Mouse (Mus musculus) erythroblast, adult 5-6 weeks (primary cell): Measurements from ENCODE around the gene Nek1. TPM values are rescaled to one million over a fixed set of nuclear protein-coding genes. Genes with fewer than 3 reads are reported as not detected.
"Not testable (repeated sequence)": the region's sequence is repeated elsewhere in the genome, so short reads cannot be mapped to it uniquely, and the experiment has no call there.

ENCODE experiments used
- ATAC-seq: replicated peaks from 2 replicates; pipeline ENCODE4 v1.8.0; 2016; ENCODE audit warnings: moderate number of reproducible peaks, mild to moderate bottlenecking, moderate TSS enrichment, inconsistent platforms; ENCODE audit not compliant: poor library complexity, low FRiP score, severe bottlenecking
- total RNA-seq, 2 experiments: library from RNA; stranded (forward) in 1 of 2; stranded (reverse) in 1 of 2; fragments of 150-400 nt in 1 of 2; fragments of 200-764, 138-1000 nt in 1 of 2; gene quantifications; 2 replicates each; pipeline versions ENCODE4 v1.2.3 to v1.2.4; 2015 to 2017; ENCODE audit warnings: low replicate concordance in 2 of 2

Nek1 gene
- total RNA-seq, 2 experiments from 2014 or later, result 8.1 to 18.5 TPM

DNA sequence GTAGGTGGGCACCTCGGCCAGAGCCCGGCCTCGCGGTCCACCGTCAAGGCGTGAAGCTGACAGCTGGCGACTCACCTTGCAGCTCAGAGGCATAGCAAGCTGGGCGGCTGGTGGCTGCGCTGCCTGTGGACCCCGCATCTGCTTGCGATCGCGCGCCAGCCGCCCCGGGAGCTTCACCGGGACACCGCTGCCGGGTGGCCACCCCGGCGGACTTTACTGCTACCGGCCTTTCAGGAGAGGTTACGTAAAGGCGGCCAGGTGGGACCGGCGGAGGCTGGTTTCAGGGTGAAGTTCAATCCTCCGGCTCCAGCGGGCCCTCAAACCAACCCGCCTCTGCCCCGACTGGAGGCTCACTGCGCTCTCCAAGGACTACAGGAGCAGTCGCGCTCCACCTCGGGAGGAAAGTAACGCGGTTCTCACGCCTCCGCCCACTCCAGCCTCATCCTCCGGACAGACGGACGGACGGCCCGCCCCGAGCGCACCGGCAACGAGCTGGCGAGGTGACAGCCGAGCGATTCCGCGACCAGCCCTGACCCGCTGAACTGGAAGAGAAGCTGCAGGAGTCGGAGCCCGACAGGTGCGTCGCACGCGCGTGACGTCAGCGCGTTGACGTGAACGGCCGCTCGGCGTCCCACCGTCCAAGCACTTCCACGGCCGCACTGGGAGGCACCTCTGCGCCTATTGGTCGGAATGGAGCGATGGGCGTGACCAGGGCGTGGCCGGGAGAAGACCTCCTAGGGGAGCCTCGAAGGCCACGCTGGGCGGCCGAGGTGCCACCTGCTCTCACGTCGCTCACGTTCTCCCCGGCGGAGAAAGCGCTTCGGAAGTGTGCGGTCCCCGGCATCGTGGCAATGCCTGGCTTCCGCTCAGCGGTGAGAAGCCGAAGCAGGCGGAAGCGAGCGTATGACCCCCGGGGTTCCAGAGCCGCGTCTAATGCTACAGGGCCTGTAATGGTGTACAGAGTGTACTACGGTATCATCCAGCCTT, 10.0 kb upstream of the Nek1 start, which contains the start of gene Clcn3:
Gene Clcn3, minus strand, starts transcription at position 600 of the 987 bp plus-strand sequence.
- peak; percentile 90 for ATAC-seq

DNA sequence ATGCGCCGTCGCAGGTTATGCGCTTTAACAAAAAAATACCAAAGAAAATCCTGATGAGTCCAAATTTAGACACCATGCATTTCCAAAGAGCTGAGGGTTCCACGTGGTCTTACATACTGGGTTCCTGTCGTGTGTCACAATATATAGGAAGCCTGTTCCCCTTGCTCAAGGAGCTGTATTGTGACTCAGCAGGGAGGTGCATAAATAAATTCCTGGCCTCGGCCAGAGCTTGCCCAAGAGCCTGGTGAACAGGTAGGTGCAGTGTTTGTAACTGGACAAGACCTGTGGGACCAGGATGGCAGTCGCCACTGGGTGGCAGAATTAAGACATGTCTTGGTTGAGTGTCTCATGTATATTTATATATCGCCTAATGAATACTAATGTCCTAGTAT, 9.3 kb upstream of the Nek1 start:
- peak; percentile 77 for ATAC-seq

DNA sequence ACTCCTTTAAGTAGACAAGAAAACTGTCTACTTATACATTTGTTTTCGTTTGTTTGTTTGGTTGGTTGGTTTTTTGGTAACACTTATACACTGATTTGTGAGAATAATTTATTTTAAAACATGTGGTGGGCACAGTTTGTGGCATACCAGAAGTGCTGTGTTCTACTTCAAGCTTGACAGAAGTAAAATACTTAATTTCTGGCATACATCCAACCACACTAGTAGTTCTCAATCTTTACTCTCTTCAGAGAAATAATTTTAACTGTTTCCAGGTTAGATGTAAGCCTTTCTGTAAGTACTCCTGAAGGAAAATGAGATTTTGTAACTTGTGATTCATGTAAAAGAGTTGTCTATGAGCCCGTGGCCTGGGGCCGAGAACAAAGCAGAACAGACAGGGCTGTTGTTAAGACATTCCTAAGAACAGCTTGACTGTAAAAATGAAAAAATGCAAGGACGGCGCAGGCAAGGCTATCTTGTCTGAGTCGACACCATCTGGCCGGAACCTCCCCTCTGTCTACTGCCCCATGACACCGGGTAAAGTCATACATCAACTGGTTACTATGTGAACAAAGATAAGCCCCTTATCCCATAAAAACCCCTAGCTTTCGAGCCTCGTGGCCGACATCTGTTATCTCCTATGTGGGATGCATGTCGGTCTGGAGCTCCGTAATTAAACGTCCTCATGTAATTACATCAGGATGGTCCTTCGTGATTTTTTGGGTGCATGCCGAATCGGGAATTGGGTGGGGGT, 8.6 kb upstream of the Nek1 start:
- ATAC-seq, result not testable (repeated sequence)

DNA sequence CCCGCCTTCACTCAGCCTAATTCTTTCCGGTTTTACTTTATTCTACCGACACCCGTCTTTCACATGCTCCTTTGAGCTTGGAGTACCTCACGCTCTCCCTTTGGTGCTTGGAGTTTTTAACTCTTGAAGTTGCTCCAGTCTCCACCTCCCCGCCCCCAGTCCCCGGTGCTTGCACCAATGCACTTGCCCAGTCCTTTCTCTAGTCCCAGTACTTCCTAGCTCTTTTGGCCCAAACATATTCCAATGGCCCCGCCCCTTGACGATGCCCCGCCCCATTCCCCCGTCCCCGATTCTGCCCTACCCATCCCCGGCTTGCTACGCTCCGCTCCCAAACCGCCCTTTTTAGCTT, 460 bp upstream of the Nek1 start:
- ATAC-seq, result peak; percentile 76

DNA sequence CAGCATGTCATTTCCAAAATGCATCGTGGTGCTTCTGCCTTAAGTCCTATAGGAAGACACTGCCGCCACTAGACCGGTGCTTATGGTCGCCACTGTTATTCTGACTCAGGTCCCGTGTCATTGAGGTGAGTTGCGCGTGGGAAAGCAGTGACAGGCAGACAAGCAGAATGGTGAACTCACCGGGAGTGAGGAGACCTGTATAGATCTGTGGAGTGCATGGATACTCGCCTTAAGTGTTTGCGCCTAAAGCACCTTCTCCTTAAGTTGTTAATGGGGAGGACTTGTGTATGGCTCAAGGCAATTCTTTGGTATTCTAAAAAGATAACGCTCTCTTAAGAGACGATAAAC, 618 bp downstream of the Nek1 start:
- ATAC-seq, result peak; percentile 61

DNA sequence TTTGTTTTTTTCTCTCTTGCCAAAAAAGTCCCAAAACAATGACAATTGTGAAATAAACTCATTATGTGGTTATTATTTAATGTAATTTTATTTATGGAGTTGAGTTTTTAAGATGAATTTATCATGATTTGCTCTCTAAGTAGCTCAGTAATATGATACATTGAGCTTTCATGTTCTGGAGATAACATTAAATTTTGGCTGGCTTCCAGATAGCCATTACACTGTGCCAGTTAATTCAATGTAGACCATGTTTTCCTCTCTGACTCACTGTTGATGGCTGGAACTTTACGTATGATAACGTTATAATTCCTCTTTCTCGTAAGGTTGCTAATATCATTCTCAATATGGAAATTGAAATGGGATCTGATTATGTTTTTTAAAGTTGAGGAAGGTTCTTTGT, 3.5 kb downstream of the Nek1 start:
- no peak for ATAC-seq

DNA sequence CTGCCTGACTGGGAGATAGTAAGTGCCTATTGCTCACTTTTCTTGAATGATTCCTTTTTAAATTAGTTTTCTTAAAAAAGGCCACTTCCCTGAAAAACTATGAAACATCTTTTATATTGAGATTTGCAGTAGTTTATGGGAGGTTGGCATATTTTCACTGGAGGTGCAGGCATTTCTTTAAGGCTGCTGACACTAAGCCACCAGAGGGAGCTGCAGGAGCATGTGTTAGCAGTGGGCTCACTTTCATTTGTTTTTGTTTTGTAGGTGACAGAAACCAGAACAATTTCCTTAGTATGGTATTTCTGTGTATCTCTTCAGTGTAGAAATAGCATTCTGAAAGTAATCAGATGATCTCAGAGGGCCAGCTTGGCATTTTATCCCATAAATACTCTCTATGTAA, 49.0 kb downstream of the Nek1 start:
- no peak for ATAC-seq

DNA sequence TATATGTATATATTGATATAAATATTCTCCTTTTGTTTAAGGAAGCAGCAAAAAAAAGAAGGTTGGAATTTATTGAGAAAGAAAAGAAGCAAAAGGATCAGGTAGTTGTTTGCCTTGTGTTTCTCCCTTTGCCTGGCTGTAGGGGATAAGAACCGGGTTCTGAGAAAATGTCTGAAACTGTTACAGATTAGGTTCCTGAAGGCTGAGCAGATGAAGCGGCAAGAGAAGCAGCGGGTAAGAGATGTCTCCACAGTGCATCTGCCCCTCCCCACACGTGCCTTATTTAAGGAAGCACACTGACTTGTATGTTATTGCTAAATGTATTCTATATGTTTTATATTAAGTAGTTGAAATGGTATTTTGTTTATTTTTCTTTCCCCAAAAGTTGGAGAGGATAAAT, 50.9 kb downstream of the Nek1 start:
- no peak for ATAC-seq

DNA sequence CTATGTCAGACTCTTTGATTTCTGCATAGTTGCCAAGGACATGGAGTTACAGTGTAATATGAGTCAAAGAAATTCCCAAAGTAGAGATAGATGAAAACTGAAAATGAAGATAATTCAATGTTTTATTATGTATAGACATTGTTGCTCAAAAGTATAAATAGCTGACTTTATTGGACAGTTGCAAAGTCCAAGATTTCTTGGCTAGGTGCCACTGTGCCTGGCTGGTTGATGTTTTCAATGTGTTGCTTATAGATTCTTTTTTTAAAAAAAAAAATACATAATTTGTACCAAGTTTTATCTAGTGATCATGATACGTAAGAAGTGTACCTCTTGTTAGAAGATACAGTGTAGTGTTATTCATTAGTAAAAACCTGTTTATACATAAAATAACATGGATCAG, 53.8 kb downstream of the Nek1 start:
- ATAC-seq, result no peak

DNA sequence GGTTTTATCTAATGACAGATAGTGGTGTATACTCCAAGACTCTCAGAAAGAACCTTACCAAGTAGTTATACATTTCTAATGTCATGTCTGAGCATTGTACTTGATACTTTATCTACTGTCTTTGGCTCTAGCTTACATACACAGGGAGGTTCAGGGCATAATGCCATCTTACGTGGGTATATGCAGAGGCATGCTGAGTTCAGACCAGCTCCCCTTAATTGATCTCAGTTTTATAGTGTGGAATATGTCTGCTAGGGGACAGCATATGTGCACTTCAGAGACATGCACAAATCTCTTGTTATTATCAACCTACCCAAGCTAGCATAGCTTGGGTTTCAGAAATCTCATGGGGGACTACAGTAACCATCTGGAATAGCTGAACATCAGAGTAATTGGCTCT, 60.0 kb downstream of the Nek1 start:
- no peak for ATAC-seq

DNA sequence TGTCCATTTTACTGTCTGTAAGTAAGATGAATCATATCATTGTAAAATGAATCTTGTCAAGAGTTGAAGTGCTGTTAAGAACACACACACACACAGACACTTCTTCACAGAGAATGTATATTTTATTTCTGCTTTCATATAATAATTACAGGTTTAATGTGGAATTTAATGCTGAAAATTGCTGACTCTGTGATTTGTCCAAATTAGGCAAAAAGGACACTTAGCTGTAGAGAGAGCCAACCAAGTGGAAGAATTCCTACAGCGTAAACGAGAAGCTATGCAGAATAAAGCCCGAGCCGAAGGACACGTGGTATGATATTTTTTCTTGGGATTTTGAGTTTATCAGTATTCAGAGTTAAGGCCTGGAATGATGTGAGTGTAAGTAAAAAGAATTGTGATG, 61.3 kb downstream of the Nek1 start:
- no peak for ATAC-seq

DNA sequence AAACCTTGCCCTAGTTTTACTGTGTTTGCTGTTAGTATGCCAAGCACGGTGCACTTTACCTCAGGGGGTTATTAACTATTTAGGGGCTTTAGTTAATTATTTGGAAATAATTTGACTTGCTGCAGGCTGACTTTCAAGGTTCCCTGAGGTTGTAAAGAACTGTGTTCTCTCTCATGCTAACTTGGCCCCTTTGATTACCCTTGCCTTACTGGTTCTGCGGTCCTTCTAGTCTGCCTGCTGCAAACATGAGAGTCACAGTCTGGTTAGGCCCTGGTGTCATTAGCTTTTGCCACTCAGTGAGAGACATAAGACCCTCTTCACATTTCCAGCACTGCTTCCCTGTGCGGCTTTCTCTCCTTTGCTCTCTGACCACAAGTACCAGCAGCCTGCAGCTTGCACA, 64.0 kb downstream of the Nek1 start:
- ATAC-seq, result no peak

DNA sequence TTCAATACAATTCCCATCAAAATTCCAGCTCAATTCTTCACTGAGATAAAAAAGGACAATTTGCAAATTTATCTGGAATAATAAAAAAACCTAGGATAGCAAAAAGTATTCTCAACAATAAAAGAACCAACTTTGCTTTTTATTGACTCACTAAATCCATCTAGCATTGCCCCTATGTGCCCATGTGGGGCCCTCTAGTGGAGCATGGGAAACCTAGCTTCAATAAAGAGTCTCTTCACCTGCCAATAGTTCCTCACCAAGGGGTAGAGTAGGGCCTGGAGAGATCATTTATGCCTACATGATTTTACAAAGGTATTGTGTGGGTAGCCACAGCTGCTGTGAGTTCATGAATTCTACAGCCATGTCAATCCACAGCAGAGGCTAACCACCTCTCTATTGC, 66.1 kb downstream of the Nek1 start:
- ATAC-seq, result peak; percentile 62; the same call in 1 of the 2 replicates

DNA sequence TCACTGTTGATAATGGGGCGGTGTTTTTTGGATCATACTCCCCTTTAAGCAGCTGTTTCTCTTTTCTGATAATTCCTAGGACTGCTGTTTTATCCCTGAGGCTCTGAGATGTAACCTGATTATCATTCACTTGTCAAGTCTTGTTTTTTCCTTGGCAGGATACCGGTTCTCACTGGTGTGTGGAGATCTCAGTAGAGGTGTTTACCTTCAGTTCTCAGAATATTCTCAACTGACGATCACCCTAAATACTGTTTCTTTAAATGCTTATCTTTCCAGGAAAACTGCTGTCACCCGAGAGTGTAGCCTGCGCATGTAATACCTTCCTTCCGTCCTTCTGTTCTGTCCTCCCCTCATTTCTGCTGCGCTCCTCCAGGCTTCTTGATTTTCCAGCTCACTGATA, 67.4 kb downstream of the Nek1 start:
- no peak for ATAC-seq

DNA sequence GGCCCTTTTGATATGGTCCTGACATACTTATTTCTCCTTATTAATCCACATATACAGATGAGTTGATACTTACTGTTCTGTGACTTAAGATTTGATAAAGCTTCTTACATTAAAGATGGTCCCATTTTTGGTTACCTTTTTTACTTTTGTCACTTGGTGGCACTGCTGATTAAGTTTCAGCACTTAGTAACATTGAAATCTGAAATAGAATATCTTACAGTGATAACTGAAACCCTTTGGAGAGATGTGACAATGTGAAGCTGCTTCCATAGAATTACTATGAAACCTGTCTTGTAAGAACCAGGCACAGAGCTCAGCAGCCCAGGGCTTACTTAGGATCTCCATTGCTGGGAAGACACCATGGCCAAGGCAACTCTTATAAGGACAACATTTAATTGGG, 82.1 kb downstream of the Nek1 start:
- no peak for ATAC-seq

DNA sequence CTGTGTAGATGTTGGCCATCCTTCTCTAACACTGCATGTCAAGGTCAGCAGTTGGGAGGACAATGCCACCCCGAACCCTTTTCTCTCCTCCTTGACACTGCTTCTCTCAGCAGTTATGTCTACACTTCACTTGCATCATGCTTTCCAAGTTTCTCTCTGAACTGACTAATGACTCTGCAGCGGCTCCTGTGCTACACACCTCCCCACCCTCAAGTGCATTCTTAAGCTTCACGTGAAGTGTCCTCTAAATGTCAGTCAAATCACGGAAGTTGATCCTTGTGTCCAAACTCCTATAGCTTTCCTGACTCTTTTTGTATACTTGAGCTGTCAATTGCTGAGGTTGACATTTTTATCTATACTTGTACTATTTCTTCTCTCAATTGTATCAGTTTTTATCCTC, 117.5 kb downstream of the Nek1 start:
- ATAC-seq, result no peak

DNA sequence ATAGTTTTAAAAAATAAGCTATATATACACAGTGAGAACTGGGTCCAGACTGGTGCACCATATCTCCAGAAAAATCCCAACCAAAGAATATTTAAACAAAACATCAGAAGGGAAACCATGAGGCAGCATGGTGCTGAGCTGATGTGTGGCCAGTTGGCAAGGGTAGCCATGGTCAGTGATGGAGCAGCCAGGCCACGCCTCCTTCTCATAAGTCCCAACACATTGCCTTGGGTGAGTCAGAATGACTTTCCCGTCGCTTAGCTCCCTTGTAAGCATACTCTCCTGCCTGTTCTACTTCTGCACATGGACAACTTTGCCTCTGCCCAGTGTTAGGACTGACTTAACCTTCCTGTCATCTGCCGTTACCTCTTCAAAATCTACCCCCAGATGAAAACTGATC, 118.9 kb downstream of the Nek1 start:
- no peak for ATAC-seq

DNA sequence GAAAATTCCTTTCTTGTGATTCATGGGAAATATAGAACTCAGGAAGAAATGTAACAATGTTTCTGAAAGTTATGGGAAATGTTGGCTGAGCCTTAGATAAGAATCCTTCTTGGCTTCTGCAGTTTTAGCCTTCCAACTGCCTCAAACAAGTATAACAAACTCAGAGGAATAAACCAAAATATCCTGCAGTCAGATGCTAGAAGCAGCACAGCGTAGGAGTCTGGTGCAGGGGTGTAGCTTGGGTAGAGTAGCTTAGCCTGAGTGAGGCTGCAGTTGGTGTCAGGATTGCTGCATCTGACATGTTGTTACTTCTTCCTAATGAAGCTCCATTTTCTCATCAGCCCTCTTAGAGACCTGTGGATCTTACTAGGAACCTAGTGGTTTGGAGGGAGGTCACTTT, 128.6 kb downstream of the Nek1 start:
- no peak for ATAC-seq

DNA sequence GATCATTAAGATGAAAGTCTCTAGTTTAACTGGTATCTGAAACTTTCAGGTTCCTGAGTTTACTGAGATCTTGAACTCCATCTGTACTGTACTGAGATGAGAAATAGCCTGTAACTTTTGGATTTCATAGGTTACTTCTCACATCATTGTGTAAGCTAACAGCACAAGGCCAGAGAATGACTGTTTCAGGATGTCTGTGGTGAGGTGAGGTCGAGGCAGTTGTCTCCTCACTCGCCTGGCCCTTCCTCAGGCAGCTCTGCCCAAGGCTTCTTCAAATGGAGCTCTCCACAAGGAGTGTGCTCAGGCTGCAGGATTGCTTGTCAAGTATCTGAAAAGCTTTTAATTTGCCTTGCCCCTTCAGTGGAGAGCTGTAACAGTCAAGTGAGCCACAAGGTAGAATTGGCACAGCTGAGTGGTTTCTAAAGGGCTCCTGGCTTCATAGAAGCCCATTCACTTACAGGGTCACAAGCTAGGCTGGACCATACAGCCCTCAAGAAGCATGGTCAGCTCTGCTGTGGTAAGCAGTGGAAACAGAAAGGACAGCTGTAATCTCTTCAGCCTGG, 134.4 kb downstream of the Nek1 start:
- ATAC-seq, result no peak

DNA sequence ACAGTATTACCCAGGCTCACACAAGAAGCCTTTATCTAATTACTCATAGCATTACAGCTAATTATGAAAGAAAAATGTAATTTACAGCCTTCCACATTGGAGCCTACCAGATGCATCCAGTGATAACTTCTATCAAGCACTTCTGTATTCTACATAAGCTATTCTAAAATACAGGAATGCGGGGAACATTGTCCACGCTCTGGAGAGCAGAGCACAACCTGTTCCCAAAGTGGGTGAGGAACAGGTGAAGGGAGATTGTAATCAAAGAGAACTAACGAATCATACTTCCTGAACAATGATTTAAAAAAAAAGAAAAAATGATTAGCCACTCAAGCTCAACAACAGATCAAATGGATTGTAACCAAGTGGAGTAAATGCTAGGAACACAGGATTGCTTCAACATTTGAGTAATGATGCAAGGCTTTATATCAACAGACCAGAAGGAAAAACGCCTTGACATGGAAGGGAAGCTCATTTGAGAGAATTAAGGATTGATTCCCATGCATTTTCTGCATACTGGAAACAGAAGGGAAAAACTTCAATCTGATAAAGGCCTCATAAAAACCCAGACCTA, 139.7 kb downstream of the Nek1 start:
- no peak for ATAC-seq

DNA sequence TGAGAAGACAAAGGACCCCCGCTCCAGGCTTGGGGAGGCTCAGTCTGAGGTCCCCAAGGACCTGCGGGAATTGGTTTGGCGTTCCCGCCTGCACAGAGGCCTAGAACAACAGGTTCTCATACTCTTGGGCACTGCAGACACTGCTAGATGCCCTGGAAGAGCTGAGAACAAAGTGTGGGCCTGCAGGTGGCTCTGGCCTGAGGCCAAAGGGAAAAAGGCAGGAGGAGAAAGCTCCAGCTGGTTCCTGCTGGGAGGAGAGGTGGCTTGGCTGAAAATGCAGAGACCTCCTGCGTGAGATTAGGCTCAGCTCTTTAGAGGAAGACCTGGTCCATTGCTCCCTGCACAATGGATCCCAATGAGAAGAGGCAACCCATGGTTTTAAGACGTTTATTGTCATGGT, 148.9 kb downstream of the Nek1 start:
- ATAC-seq, result no peak
